Mouse (Mus musculus): ENCODE measurements around the gene Psmd13. TPM values are rescaled to one million over a fixed set of nuclear protein-coding genes. Genes with fewer than 3 reads are reported as not detected.
A peak's percentile ranks its signal among the peaks of the same experiment; 100 is the strongest.

Gene Psmd13
- 242 and 244 TPM in 2 replicates for polyA plus RNA-seq (2014; fragmentation: Nextera tagmentation; extraction: Ambion mirVana)

DNA sequence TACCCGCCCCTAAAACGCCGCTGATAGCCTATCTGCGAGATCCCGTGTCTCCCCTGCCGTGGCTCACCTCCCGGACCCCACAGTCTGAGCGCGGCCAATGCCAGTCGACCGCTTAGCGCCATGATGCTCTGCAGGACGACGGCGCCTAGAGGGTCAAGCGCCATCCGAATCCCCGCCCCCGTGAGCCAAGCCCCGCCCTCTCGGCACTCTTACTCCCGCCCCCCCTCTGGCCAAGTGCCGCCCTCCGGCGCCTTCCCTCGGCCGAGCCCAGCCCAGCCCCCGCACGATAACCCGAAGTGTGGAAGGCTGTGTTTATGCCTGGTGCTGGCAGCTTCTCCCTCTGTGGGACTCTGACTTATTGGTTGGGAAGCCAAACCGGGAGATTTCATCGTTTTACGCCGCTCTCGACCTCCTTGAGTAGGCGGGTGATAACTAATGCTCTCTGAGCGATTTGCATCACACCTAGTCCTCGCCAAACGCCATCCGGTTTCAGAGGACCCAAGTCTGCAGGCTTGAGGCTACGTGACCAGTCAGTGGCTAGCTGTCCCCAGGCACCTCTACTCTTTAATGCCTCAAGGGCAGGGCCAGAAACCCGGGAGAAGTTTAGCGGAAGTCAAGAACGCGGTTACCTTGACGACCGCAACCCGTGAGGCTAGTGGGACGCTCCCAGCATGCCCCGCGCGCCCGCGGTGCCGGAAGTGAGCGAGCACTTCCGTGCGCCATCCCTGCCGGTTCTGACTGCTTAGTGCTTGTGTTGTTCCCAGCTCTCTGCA lies at the start of gene Psmd13, which contains the start of gene Sirt3:
Gene Psmd13, plus strand, starts transcription at position 273 of the 773 bp plus-strand sequence.
Gene Sirt3, minus strand, starts transcription at position 614 of the 773 bp plus-strand sequence.
- under 1% methylated on average over 59 of the region's 59 CpGs for WGBS
- H3K4me2 ChIP-seq (ENCODE audit: low read depth, low read length, severe bottlenecking) = peak within 1 kb of the TSS; percentile 82
- DNase-seq (ENCODE audit: low spot score) (peak; percentile 94), ATAC-seq (replicated peaks; ENCODE audit: low FRiP score) (peak; percentile 96)
- peak within 1 kb of the TSS; percentile 66 for H3K27ac ChIP-seq (ENCODE audit: low read depth, low read length)
- H3K9me3 ChIP-seq (ENCODE audit: control insufficient read depth, low read length) = no peaks in the 10 kb centered on the region
- peaks cover 4% of the 10 kb centered on the region; the same call in 1 of the 2 replicates for H3K36me3 ChIP-seq (ENCODE audit: control insufficient read depth, insufficient read depth, low read length)
- H3K4me1 ChIP-seq (replicated peaks; ENCODE audit: control insufficient read depth, insufficient read depth, low read length) = peaks cover 3% of the 10 kb centered on the region; the same call in 1 of the 2 replicates
- no peaks in the 10 kb centered on the region for H3K27me3 ChIP-seq (ENCODE audit: control insufficient read depth, insufficient read depth, low read length)
- peak within 1 kb of the TSS; percentile 91 for H3K4me3 ChIP-seq (ENCODE audit: low read depth, low read length)
- peak within 1 kb of the TSS; percentile 81 for H3K9ac ChIP-seq (ENCODE audit: low read length)

DNA sequence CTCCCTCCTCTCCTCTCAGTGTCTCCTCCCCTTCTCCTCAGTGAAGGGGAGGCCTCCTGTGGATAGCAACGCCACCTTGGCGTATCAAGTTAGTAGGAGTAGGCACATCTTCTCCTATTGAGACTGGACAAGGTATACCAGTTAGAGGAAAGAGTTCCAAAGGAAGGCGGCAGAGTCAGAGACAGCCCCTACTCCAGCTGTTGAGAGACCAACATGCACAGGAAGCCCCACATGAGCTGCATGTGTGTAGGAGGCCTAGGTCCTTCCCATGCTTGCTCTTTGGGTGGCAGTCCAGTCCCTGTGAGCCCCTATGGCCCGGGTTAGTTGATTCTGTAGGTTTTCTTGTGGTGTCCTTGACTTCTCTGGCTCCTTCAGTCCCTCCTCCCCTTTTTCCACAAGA lies 48.4 kb upstream of the Psmd13 start:
- no peak overlapping the region for H3K4me3 ChIP-seq (ENCODE audit: low read depth, low read length)
- H3K9me3 ChIP-seq (ENCODE audit: control insufficient read depth, low read length) = no peaks in the 10 kb centered on the region
- no peak overlapping the region for H3K27ac ChIP-seq (ENCODE audit: low read depth, low read length)
- peak; percentile 45 for DNase-seq (ENCODE audit: low spot score)
- H3K9ac ChIP-seq (ENCODE audit: low read length) = no peak overlapping the region
- H3K4me1 ChIP-seq (replicated peaks; ENCODE audit: control insufficient read depth, insufficient read depth, low read length) = no peaks in the 10 kb centered on the region; the same call in 1 of the 2 replicates
- no peak overlapping the region for H3K4me2 ChIP-seq (ENCODE audit: low read depth, low read length, severe bottlenecking)
- no peak for ATAC-seq (replicated peaks; ENCODE audit: low FRiP score)
- H3K36me3 ChIP-seq (ENCODE audit: control insufficient read depth, insufficient read depth, low read length) = no peaks in the 10 kb centered on the region
- H3K27me3 ChIP-seq (ENCODE audit: control insufficient read depth, insufficient read depth, low read length) = no peaks in the 10 kb centered on the region
- 79% methylated on average over 4 of the region's 4 CpGs for WGBS

DNA sequence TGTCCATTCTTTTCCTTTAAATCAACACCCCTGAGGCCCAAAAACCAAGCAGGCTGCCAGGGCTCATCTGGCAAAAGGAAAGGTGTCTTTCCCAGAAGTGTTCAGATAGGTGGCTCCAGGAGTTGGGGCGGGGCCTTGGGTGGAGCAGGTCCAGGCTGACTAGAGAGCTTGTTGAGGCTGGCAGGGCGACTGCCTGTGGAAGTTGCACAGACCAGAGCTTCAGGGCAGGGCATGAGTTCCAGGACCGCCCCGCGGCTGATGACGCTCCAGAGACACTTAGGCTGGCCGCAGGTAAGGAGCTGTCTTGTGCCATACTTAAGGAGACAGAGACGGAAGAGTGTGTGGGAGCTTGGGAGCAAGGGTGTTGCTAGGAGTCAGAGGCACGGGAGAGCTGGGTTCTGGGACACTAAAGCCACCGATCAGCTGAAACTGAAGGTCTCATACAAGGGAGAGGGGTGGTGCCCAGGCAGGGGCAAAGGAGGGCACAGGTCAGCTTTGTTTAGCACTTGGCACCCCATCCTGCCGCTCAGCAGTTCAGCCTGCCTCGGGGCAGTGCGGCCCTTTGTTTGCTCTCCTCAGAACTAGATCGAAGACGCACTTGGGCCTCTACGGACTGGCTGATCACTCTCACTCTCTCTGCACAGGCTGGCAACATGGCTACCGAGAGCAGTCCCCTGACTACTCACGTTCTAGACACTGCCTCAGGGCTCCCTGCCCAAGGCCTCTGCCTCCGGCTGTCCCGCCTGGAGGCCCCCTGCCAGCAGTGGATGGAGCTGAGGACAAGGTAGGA lies 46.6 kb upstream of the Psmd13 start, which contains the start of gene Urah:
Gene Urah, plus strand, starts transcription at position 51 of the 790 bp plus-strand sequence.
- DNase-seq (ENCODE audit: low spot score) (peak; percentile 46), ATAC-seq (replicated peaks; ENCODE audit: low FRiP score) (no peak)
- no peak within 1 kb of the TSS for H3K27ac ChIP-seq (ENCODE audit: low read depth, low read length)
- 46% methylated on average over 20 of the region's 20 CpGs for WGBS
- H3K27me3 ChIP-seq (ENCODE audit: control insufficient read depth, insufficient read depth, low read length) = no peaks in the 10 kb centered on the region
- H3K36me3 ChIP-seq (ENCODE audit: control insufficient read depth, insufficient read depth, low read length) = no peaks in the 10 kb centered on the region
- H3K9me3 ChIP-seq (ENCODE audit: control insufficient read depth, low read length) = no peaks in the 10 kb centered on the region
- no peak within 1 kb of the TSS for H3K9ac ChIP-seq (ENCODE audit: low read length)
- H3K4me3 ChIP-seq (ENCODE audit: low read depth, low read length) = no peak within 1 kb of the TSS
- H3K4me1 ChIP-seq (replicated peaks; ENCODE audit: control insufficient read depth, insufficient read depth, low read length) = no peaks in the 10 kb centered on the region; the same call in 1 of the 2 replicates
- no peak within 1 kb of the TSS for H3K4me2 ChIP-seq (ENCODE audit: low read depth, low read length, severe bottlenecking)

DNA sequence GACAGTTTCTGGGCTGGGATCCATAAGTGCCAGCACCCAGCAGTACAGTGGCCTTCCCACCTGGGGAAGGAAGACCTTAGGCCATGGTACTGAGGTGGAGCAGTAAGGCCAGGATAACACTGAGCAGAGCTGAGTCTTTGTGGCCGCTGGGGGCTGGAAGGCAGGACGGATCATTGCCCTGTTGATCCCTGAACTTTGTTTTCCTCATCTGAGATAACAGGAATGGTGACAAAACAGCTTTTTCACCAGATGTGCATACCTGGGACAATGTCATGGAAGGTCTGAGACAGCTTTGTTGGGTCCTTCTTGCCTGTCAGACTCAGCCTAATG lies 46.0 kb upstream of the Psmd13 start:
- Histone ChIP-seq H3K27me3 (ENCODE audit: control insufficient read depth, insufficient read depth, low read length) (no peaks in the 10 kb centered on the region), H3K4me2 (ENCODE audit: low read depth, low read length, severe bottlenecking) (no peak overlapping the region), H3K4me1 (replicated peaks; ENCODE audit: control insufficient read depth, insufficient read depth, low read length) (no peaks in the 10 kb centered on the region; the same call in 1 of the 2 replicates), H3K4me3 (ENCODE audit: low read depth, low read length) (no peak overlapping the region), H3K36me3 (ENCODE audit: control insufficient read depth, insufficient read depth, low read length) (no peaks in the 10 kb centered on the region), H3K27ac (ENCODE audit: low read depth, low read length) (no peak overlapping the region), H3K9ac (ENCODE audit: low read length) (no peak overlapping the region), H3K9me3 (ENCODE audit: control insufficient read depth, low read length) (no peaks in the 10 kb centered on the region)
- 85% methylated on average over 2 of the region's 2 CpGs for WGBS
- peak; percentile 45 for DNase-seq (ENCODE audit: low spot score)
- ATAC-seq (replicated peaks; ENCODE audit: low FRiP score) = no peak

DNA sequence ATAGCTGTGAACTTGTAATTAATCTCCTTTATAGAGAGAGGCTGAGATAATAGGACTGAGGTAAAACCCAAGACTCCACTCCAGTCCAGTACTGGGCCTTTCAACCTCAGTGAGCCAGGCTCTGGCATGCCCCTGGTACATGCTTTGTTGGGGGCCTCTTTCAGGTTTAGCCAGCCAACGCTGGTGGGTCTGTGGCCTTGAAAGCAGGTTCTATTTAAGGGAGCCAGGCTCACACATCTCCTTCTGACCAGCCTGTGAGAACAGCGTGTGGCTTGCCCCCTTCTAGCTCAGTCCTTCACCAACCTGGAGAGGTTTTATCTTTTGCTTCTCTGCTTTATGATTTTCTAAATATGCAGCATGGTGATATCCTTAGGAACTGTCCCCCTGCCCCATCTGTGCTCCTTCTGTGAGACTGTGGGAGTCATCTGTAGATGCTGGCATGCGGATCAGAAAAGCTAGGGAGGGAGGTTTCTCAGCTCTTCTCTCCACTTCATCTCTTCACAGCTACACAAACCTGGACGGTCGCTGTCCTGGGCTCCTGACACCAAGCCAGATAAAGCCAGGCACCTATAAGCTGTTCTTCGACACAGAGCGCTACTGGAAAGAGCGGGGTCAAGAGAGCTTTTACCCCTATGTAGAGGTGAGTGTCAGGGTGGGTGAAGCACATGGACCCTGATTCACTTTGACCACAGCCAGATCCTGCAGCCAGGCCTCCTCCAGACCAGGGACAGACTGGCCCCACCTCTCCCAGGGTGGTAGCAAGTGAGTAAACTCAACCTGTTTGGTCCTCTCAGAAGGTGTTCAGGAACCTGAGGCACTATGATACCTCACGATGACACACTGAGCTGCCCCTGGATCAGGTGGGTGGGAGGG lies 45.3 kb upstream of the Psmd13 start:
- Histone ChIP-seq H3K36me3 (ENCODE audit: control insufficient read depth, insufficient read depth, low read length) (no peaks in the 10 kb centered on the region), H3K4me2 (ENCODE audit: low read depth, low read length, severe bottlenecking) (no peak overlapping the region), H3K4me3 (ENCODE audit: low read depth, low read length) (no peak overlapping the region), H3K27ac (ENCODE audit: low read depth, low read length) (no peak overlapping the region), H3K4me1 (replicated peaks; ENCODE audit: control insufficient read depth, insufficient read depth, low read length) (no peaks in the 10 kb centered on the region; the same call in 1 of the 2 replicates), H3K27me3 (ENCODE audit: control insufficient read depth, insufficient read depth, low read length) (0 out of 2 replicates have a peak, but pooled peaks cover 2% of the 10 kb centered on the region), H3K9me3 (ENCODE audit: control insufficient read depth, low read length) (no peaks in the 10 kb centered on the region), H3K9ac (ENCODE audit: low read length) (no peak overlapping the region)
- DNase-seq (ENCODE audit: low spot score) = peak; percentile 40
- ATAC-seq (replicated peaks; ENCODE audit: low FRiP score) = no peak
- WGBS = 84% methylated on average over 9 of the region's 9 CpGs

DNA sequence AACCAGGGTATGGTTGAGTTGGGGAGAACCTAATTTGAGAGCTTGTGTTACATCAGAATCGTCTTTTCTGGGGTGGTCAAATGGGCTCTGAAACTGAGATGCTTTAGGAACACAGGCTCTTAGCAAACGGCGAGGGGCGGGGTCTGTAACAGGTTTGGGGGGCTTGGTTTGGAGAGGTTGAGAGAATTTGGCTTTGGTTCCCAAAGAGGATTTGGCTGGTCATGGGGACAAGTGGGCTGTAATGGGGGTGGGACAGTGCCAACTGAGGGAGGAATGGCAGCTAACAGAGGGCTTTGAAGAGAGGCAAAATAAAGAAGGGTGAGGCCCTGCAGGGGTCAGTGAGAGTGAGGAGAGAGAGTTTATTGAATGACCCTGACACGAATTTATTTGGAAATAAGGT lies 42.2 kb upstream of the Psmd13 start:
- no peak overlapping the region for H3K4me2 ChIP-seq (ENCODE audit: low read depth, low read length, severe bottlenecking)
- ATAC-seq (replicated peaks; ENCODE audit: low FRiP score) (no peak), DNase-seq (ENCODE audit: low spot score) (peak; percentile 33)
- no peaks in the 10 kb centered on the region for H3K9me3 ChIP-seq (ENCODE audit: control insufficient read depth, low read length)
- no peak overlapping the region for H3K4me3 ChIP-seq (ENCODE audit: low read depth, low read length)
- 0 out of 2 replicates have a peak, but pooled peaks cover 2% of the 10 kb centered on the region for H3K27me3 ChIP-seq (ENCODE audit: control insufficient read depth, insufficient read depth, low read length)
- no peaks in the 10 kb centered on the region for H3K36me3 ChIP-seq (ENCODE audit: control insufficient read depth, insufficient read depth, low read length)
- no peak overlapping the region for H3K9ac ChIP-seq (ENCODE audit: low read length)
- no peaks in the 10 kb centered on the region; the same call in 1 of the 2 replicates for H3K4me1 ChIP-seq (replicated peaks; ENCODE audit: control insufficient read depth, insufficient read depth, low read length)
- 67% methylated on average over 5 of the region's 5 CpGs for WGBS
- no peak overlapping the region for H3K27ac ChIP-seq (ENCODE audit: low read depth, low read length)

DNA sequence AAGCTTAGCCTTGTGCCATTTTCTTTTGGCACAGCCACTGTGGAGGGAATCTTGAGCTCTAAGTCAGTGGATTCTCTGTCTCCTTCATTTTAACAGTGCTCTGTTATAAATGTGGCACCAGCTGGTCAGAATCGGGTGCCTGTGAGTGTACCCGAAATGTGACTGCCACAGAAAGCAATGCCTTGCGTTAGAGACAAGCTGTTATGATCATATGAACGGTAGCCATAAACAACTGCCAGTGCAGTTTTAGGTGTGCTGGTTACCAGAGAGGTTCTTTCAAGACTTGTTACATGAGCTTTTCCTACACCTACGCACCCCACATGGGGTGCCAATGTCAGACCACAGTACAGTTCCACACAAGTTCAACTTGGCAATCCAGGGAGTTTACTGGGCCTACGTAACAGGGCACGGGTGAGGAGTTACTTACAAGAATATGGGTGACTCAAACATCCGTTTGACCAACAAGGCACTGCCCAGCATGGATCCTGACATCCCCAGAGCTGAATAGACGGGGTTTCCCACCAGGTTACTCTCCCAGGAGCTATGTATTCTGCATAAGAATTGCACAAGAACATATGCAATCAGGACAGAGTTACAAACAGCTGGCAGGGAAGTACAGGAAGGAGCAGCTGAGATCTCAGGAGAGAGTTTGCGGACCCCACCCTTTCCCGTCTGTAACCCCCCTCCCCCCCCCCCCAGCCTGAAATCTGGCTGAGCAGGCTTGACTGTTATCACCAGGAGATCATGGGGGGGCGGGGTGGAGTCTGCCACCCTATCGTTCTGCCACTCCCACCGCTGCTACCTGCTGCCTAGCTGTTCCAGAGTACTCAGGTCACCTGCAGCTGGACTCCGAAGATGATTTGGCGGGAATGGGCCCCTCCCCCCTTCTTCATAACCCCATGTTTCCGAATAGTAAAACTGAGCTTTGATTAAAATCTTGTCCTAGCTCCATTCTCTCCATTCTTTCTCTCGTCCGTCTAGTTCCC lies 40.7 kb upstream of the Psmd13 start:
- Histone ChIP-seq H3K27ac (ENCODE audit: low read depth, low read length) (no peak overlapping the region), H3K4me2 (ENCODE audit: low read depth, low read length, severe bottlenecking) (no peak overlapping the region), H3K9me3 (ENCODE audit: control insufficient read depth, low read length) (no peaks in the 10 kb centered on the region), H3K9ac (ENCODE audit: low read length) (no peak overlapping the region), H3K36me3 (ENCODE audit: control insufficient read depth, insufficient read depth, low read length) (no peaks in the 10 kb centered on the region), H3K4me1 (replicated peaks; ENCODE audit: control insufficient read depth, insufficient read depth, low read length) (no peaks in the 10 kb centered on the region), H3K27me3 (ENCODE audit: control insufficient read depth, insufficient read depth, low read length) (0 out of 2 replicates have a peak, but pooled peaks cover 2% of the 10 kb centered on the region), H3K4me3 (ENCODE audit: low read depth, low read length) (no peak overlapping the region)
- DNase-seq (ENCODE audit: low spot score) (no peak), ATAC-seq (replicated peaks; ENCODE audit: low FRiP score) (no peak)
- 41% methylated on average over 18 of the region's 19 CpGs for whole genome bisulfite sequencing

Measured in forebrain, embryonic 11.5 days (tissue).